Mouse (Mus musculus) spleen, adult 2 months (tissue): ENCODE results near the gene Gm45713.

Experiments
- CTCF ChIP-seq: fragments of 200-500 bp; IDR thresholded peaks from 2 replicates; pipeline ENCODE4 v1.5.1; 2011; ENCODE audit warnings: mild to moderate bottlenecking, inconsistent platforms; ENCODE audit not compliant: insufficient read depth, insufficient read length, insufficient replicate concordance; ENCODE audit errors: extremely low read depth
- POLR2A ChIP-seq: fragments of 200-500 bp; IDR thresholded peaks from 2 replicates; pipeline ENCODE4 v1.6.1; 2011; ENCODE audit warnings: low read depth, low read length, inconsistent platforms

DNA sequence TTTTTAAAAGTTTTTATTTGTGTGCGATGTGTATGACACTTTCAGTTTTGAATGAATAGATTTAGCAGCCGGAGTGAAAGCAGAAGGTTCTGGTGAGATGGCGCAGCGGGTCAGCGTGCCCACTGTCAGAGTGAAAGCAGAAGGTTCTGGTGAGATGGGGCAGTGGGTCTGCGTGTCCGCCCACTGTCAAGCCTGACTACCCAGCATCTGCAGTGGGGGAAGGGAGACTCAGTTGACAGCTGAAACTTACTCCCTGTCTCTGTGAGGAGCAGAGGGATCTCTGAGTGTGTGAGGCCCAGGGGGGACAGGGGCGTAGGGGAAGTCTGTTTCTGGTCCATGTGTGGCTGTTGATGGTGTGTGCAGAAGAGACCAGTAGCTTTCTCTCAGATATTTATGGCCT lies 18.5 kb downstream of the Gm45713 start:
- TF ChIP-seq POLR2A: no peak
- TF ChIP-seq CTCF: no peak
